Mouse (Mus musculus) layer of hippocampus, postnatal 36 days (tissue): Measurements from ENCODE around the gene Pard3. TPM values are rescaled to one million over a fixed set of nuclear protein-coding genes. Genes with fewer than 3 reads are reported as not detected.

Experiments
- DNase-seq, 2 experiments: peaks; one replicate each; pipeline ENCODE4 v3.0.0; 2022
- total RNA-seq, 2 experiments: library from RNA; stranded (reverse); gene quantifications; 2 replicates each; pipeline ENCODE4 v1.2.3; 2021

The Pard3 gene
- total RNA-seq, 2 experiments from 2014 or later: 19.7 to 32.0 TPM

- DNase-seq: no peak
Observed at GRCm38 (mm10) chr8:127638232-127639087, 574.8 kb downstream of the Pard3 start.

GRCm38 (mm10) chr8:127639088-127639453 is 575.4 kb downstream of the Pard3 start:
- no peak for DNase-seq

GRCm38 (mm10) chr8:127655559-127655958 is 591.9 kb downstream of the Pard3 start:
- DNase-seq: no peak

Other genes starting within 250 kb of the Pard3 start
- 100 to 1,000 TPM; 206 to 209 TPM for gene Tomm20, start 118.0 kb upstream of the Pard3 start, total RNA-seq
- 10 to 100 TPM; 10.7 to 12.4 TPM for gene Rbm34, start 92.8 kb upstream of the Pard3 start, total RNA-seq